Mouse (Mus musculus) lung, postnatal 4 days (tissue): ENCODE measurements around the gene Slc13a3.

Source experiments
- DNase-seq, 2 experiments: peaks; one replicate each; pipeline ENCODE4 v3.0.0; 2021

Slc13a3 gene

DNA sequence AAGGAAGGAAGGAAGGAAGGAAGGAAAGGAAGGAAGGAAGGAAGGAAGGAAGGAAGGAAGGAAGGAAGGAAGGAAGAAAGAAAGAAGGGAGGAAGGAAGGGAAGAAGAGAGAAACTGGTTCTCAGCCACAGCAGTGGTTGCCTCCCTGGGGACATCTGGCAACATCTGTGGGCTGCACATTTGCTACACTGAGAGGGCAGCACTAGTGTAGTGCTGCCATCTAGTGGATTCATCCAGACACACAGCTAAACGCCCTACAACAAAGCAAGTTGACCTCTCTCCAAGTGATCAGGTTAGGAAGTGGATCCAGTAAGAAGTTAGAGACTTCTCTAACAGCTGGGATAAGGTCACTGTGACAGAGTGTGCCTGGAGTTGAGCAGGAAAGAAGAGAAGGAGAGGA lies 112.2 kb downstream of the Slc13a3 start:
- peak in 1 of 2 experiments; percentile 67 for DNase-seq
